Mouse (Mus musculus): ENCODE data around the gene Cxcl16.

- TF ChIP-seq CTCF (IDR thresholded peaks at IDR 0.05) (no peak), EP300 (IDR thresholded peaks at IDR 0.05) (no peak)
Observed at GRCm38 (mm10) chr11:70489138-70489537, 29.4 kb upstream of the Cxcl16 start.
